Mouse (Mus musculus) MEL (cell line): ENCODE data around the gene Irf3. TPM values are rescaled to one million over a fixed set of nuclear protein-coding genes. Genes with fewer than 3 reads are reported as not detected.

ENCODE experiments used
- DNase-seq: peaks from one replicate; pipeline ENCODE4 v3.0.0; 2011; ENCODE audit warnings: low read depth, low spot score
- H3K27ac ChIP-seq: 2 replicates; pipeline ENCODE4 v1.5.1; 2012; ENCODE audit warnings: low read depth, mild to moderate bottlenecking, control low read depth, low read length, moderate library complexity; ENCODE audit not compliant: control insufficient read depth
- H3K27me3 ChIP-seq, 2 experiments: fragments of 150-350 bp in 1 of 2; sonication (generic) in 1 of 2; 2 replicates each; pipeline ENCODE4 v1.6.1; 2012; ENCODE audit warnings: low read length in 2 of 2, mild to moderate bottlenecking in 2 of 2, improper control_type of control experiment in 1 of 2, moderate library complexity in 1 of 2; ENCODE audit not compliant: insufficient read depth in 2 of 2, control insufficient read depth in 1 of 2
- H3K36me3 ChIP-seq, 2 experiments: 2 replicates each; pipeline ENCODE4 v1.6.1; 2012 to 2014; ENCODE audit warnings: low read length in 2 of 2, improper control_type of control experiment in 1 of 2, inconsistent platforms in 1 of 2, mild to moderate bottlenecking in 1 of 2; ENCODE audit not compliant: insufficient read depth in 2 of 2, control insufficient read depth in 1 of 2
- H3K4me1 ChIP-seq, 2 experiments: fragments of 150-350 bp in 1 of 2; sonication (generic) in 1 of 2; 2 replicates each; pipeline ENCODE4 v1.6.1; 2012; ENCODE audit warnings: low read length in 2 of 2, improper control_type of control experiment in 1 of 2, mild to moderate bottlenecking in 1 of 2; ENCODE audit not compliant: insufficient read depth in 2 of 2, control insufficient read depth in 1 of 2
- H3K4me3 ChIP-seq, 2 experiments: fragments of 150-350 bp in 1 of 2; sonication (generic) in 1 of 2; 2 replicates each; pipeline ENCODE4 v1.5.1; 2012; ENCODE audit warnings: low read depth in 2 of 2, low read length in 2 of 2, mild to moderate bottlenecking in 2 of 2, moderate library complexity in 2 of 2, control low read depth in 1 of 2, improper control_type of control experiment in 1 of 2; ENCODE audit not compliant: control insufficient read depth in 1 of 2, insufficient read depth in 1 of 2
- H3K79me2 ChIP-seq: 2 replicates; pipeline ENCODE4 v1.6.1; 2012; ENCODE audit warnings: mild to moderate bottlenecking, low read length, moderate library complexity; ENCODE audit not compliant: control insufficient read depth, poor library complexity, insufficient read depth
- H3K9ac ChIP-seq: 2 replicates; pipeline ENCODE4 v1.6.1; 2012; ENCODE audit warnings: low read depth, mild to moderate bottlenecking, control low read depth, low read length, moderate library complexity; ENCODE audit not compliant: control insufficient read depth, poor library complexity, severe bottlenecking
- H3K9me3 ChIP-seq: fragments of 150-350 bp; sonication (generic); replicated peaks from 2 replicates; pipeline ENCODE4 v1.6.1; 2012; ENCODE audit warnings: mild to moderate bottlenecking, low read length, improper control_type of control experiment, moderate library complexity; ENCODE audit not compliant: insufficient read depth
- BHLHE40 ChIP-seq: IDR thresholded peaks from 2 replicates; pipeline ENCODE4 v1.6.1; 2012; ENCODE audit warnings: low read depth, mild to moderate bottlenecking, inconsistent platforms, low read length, improper control_type of control experiment, borderline replicate concordance
- CHD2 ChIP-seq: IDR thresholded peaks from 2 replicates; pipeline ENCODE4 v1.6.1; 2011; ENCODE audit warnings: low read length, improper control_type of control experiment
- CTCF ChIP-seq, 3 experiments: IDR thresholded peaks in 2 of 3; conservative IDR thresholded peaks in 1 of 3; 2 replicates each; pipeline ENCODE4 v1.5.1; 2011 to 2012; ENCODE audit warnings: low read length in 3 of 3, low read depth in 2 of 3, mild to moderate bottlenecking in 2 of 3, improper control_type of control experiment in 1 of 3, inconsistent platforms in 1 of 3, mixed read lengths in 1 of 3, moderate library complexity in 1 of 3; ENCODE audit not compliant: control insufficient read depth in 1 of 3, insufficient read depth in 1 of 3, poor library complexity in 1 of 3, severe bottlenecking in 1 of 3
- ELF1 ChIP-seq: IDR thresholded peaks from 2 replicates; pipeline ENCODE4 v1.6.1; 2014; ENCODE audit warnings: low read depth, mild to moderate bottlenecking, inconsistent platforms, low read length, improper control_type of control experiment, moderate library complexity
- ETS1 ChIP-seq: IDR thresholded peaks from 2 replicates; pipeline ENCODE4 v1.6.1; 2012; ENCODE audit warnings: low read depth, mild to moderate bottlenecking, inconsistent platforms, low read length, improper control_type of control experiment, moderate library complexity
- GABPA ChIP-seq: IDR thresholded peaks from 2 replicates; pipeline ENCODE4 v1.6.1; 2012; ENCODE audit warnings: low read depth, mild to moderate bottlenecking, inconsistent platforms, low read length, improper control_type of control experiment, moderate library complexity
- HCFC1 ChIP-seq: IDR thresholded peaks from 2 replicates; pipeline ENCODE4 v1.6.1; 2012; ENCODE audit warnings: low read depth, mild to moderate bottlenecking, inconsistent platforms, low read length, improper control_type of control experiment, moderate library complexity
- JUND ChIP-seq: IDR thresholded peaks from 2 replicates; pipeline ENCODE4 v1.6.1; 2011; ENCODE audit warnings: low read depth, mild to moderate bottlenecking, improper control_type of control experiment, low read length
- MAZ ChIP-seq: IDR thresholded peaks from 2 replicates; pipeline ENCODE4 v1.6.1; 2012; ENCODE audit warnings: low read depth, mild to moderate bottlenecking, inconsistent platforms, low read length, improper control_type of control experiment
- MYB ChIP-seq: IDR thresholded peaks from 2 replicates; pipeline ENCODE4 v1.6.1; 2011; ENCODE audit warnings: mild to moderate bottlenecking, low read depth, low read length, improper control_type of control experiment
- MYC ChIP-seq: IDR thresholded peaks from 2 replicates; pipeline ENCODE4 v1.6.1; 2011; ENCODE audit warnings: low read depth, mild to moderate bottlenecking, low read length, improper control_type of control experiment, moderate library complexity
- NRF1 ChIP-seq: IDR thresholded peaks from 2 replicates; pipeline ENCODE4 v1.6.1; 2014; ENCODE audit warnings: low read depth, mild to moderate bottlenecking, inconsistent platforms, low read length, improper control_type of control experiment, moderate library complexity; ENCODE audit not compliant: poor library complexity, insufficient read depth, severe bottlenecking
- POLR2A ChIP-seq, 2 experiments: IDR thresholded peaks; 2 replicates each; pipeline ENCODE4 v1.6.1; 2011 to 2012; ENCODE audit warnings: low read length in 2 of 2, mild to moderate bottlenecking in 2 of 2, control low read depth in 1 of 2, improper control_type of control experiment in 1 of 2, low read depth in 1 of 2, moderate library complexity in 1 of 2; ENCODE audit not compliant: control insufficient read depth in 1 of 2, insufficient read depth in 1 of 2, poor library complexity in 1 of 2
- POLR2AphosphoS2 ChIP-seq: IDR thresholded peaks from 2 replicates; pipeline ENCODE4 v1.6.1; 2011; ENCODE audit warnings: low read length, improper control_type of control experiment
- SMC3 ChIP-seq: IDR thresholded peaks from 2 replicates; pipeline ENCODE4 v1.6.1; 2011; ENCODE audit warnings: low read depth, low read length, improper control_type of control experiment
- TAL1 ChIP-seq: IDR thresholded peaks from 2 replicates; pipeline ENCODE4 v1.6.1; 2012; ENCODE audit warnings: mild to moderate bottlenecking, inconsistent platforms, low read length, moderate library complexity, mixed read lengths
- TBP ChIP-seq: IDR thresholded peaks from 2 replicates; pipeline ENCODE4 v1.8.0; 2011; ENCODE audit warnings: low read depth, low read length, improper control_type of control experiment
- TCF12 ChIP-seq: IDR thresholded peaks from 2 replicates; pipeline ENCODE4 v1.6.1; 2014; ENCODE audit warnings: low read depth, mild to moderate bottlenecking, inconsistent platforms, low read length, improper control_type of control experiment, moderate library complexity
- USF2 ChIP-seq, 2 experiments: IDR thresholded peaks; 2 replicates each; pipeline ENCODE4 v1.6.1; 2011 to 2012; ENCODE audit warnings: improper control_type of control experiment in 2 of 2, low read length in 2 of 2, borderline replicate concordance in 1 of 2, inconsistent platforms in 1 of 2, low read depth in 1 of 2, mild to moderate bottlenecking in 1 of 2; ENCODE audit not compliant: insufficient read depth in 1 of 2
- polyA plus RNA-seq, 2 experiments: library from polyadenylated mRNA; stranded (reverse) in 1 of 2; unstranded in 1 of 2; fragments of >175 nt in 1 of 2; fragments of >200 nt in 1 of 2; gene quantifications; 2 replicates each; pipeline versions ENCODE4 v1.2.1 to v1.2.4; 2012; ENCODE audit warnings: low replicate concordance in 2 of 2, low read depth in 1 of 2; ENCODE audit not compliant: insufficient read length in 2 of 2, insufficient read depth in 1 of 2, missing spikeins in 1 of 2
- total RNA-seq: library from RNA; depleted of rRNA; stranded (reverse); fragments of 300-350 nt; gene quantifications from 2 replicates; pipeline ENCODE4 v1.2.3, GENCODE M21; 2012

The Irf3 gene
- total and polyA plus RNA-seq, 3 experiments, result 82.1 to 83.4 TPM; not detected in 1

DNA sequence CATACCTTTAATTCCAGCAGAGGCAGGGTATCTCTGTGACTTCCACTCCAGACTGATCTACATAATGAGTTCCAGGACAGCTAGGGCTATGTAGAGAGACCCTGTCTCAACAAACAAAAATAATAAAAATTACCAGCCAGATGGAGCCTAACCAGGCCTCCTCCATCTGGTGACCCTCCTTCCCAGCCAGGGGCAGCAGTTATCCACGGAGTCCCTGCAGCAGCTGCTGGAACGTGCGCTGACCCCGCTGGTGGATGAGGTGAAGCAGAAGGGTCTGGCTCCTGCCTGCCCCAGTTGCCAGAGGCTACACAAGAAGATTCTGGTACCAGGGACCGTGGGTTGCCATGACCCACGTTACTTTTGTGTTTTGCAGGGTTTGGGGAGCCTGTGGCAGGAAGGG is 41.2 kb upstream of the Irf3 start:
- Histone ChIP-seq H3K9me3 (no peaks in the 10 kb centered on the region), H3K27me3 (no peaks in the 10 kb centered on the region), H3K4me1 (peaks cover 0 to 7% of the 10 kb centered on the region in 2 experiments; a peak in 1 of 4 replicates), H3K27ac (no peak overlapping the region), H3K79me2 (no peaks in the 10 kb centered on the region), H3K4me3 (no peak overlapping the region), H3K36me3 (no peaks in the 10 kb centered on the region; a peak in 1 of 4 replicates), H3K9ac (no peak overlapping the region)
- TF ChIP-seq TCF12 (no peak), USF2 (IDR thresholded peaks at IDR 0.05; ENCODE audit: borderline replicate concordance in 1 of 2, insufficient read depth in 1 of 2, low read depth in 1 of 2, low read length in 2 of 2) (no peak), ETS1 (no peak), MYC (no peak), ELF1 (no peak), JUND (no peak), MYB (no peak)
- no peak for DNase-seq

DNA sequence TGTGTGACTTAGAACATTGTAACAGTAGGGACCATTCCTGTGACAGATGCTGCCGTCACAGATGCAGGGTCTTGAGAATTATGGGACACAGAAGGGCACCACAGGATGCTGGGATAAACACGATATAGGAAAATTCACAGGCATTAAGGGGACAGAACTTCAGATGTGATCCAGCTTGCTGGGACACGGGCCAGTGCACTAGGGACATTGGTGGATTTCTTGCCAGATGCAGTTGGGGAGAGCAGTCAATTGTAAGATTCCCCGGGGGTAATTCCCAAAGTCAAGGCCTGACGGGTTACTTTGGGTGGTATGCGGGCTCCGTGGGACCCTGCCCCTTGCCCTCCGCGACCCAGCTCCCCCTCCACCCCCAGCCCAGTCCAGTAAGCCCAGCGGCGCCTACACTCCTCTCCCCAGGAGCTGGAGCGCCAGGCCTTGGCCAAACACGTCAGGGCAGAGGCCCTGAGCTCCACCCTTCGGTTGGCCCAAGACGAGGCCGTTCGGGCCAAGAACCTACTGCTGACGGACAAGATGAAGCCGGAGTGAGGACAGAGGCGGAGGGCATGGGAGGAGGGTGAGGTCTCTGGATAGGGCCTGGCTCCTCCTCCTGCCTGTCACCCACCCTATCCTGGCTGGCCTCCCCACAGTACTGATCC is 40.1 kb upstream of the Irf3 start:
- Histone ChIP-seq H3K27me3 (no peaks in the 10 kb centered on the region), H3K4me1 (0 out of 4 replicates have a peak, but pooled peaks cover 0 to 4% of the 10 kb centered on the region in 2 experiments), H3K9me3 (no peaks in the 10 kb centered on the region), H3K79me2 (no peaks in the 10 kb centered on the region), H3K4me3 (no peak overlapping the region), H3K9ac (no peak overlapping the region), H3K36me3 (no peaks in the 10 kb centered on the region; a peak in 1 of 4 replicates), H3K27ac (no peak overlapping the region)
- no peak for TF ChIP-seq POLR2AphosphoS2
- no peak for TF ChIP-seq TAL1
- TF ChIP-seq MAZ, result no peak
- no peak for TF ChIP-seq CHD2
- TF ChIP-seq HCFC1, result no peak
- no peak for TF ChIP-seq NRF1
- TF ChIP-seq CTCF (IDR thresholded peaks at IDR 0.05 in 2 of 3, conservative IDR thresholded peaks at IDR 0.05 in 1 of 3; ENCODE audit: control insufficient read depth in 1 of 3, insufficient read depth in 1 of 3, low read depth in 2 of 3, low read length in 3 of 3, poor library complexity in 1 of 3, severe bottlenecking in 1 of 3), result no peak
- TF ChIP-seq MYB, result no peak
- TF ChIP-seq BHLHE40, result no peak
- TF ChIP-seq GABPA, result no peak
- no peak for TF ChIP-seq TBP
- TF ChIP-seq POLR2A (IDR thresholded peaks at IDR 0.05; ENCODE audit: control insufficient read depth in 1 of 2, insufficient read depth in 1 of 2, low read depth in 1 of 2, low read length in 2 of 2, poor library complexity in 1 of 2), result no peak
- no peak for TF ChIP-seq SMC3
- DNase-seq, result no peak
